Mouse (Mus musculus): ENCODE results near the gene Tns3.

GRCm38 (mm10) chr11:8701845-8702531 lies 37.7 kb upstream of the Tns3 start:
- no peak for TF ChIP-seq EP300 (IDR thresholded peaks at IDR 0.05; ENCODE audit: low read depth)
- TF ChIP-seq CTCF (IDR thresholded peaks at IDR 0.05; ENCODE audit: low read depth) = no peak

All from liver, postnatal 0 days (tissue).